Mouse (Mus musculus) layer of hippocampus, adult 11-12 months (tissue): ENCODE measurements around the gene Ift122.

Experiments used
- DNase-seq: peaks from one replicate; pipeline ENCODE4 v3.0.0; 2022; ENCODE audit warnings: low spot score

The Ift122 gene

DNA sequence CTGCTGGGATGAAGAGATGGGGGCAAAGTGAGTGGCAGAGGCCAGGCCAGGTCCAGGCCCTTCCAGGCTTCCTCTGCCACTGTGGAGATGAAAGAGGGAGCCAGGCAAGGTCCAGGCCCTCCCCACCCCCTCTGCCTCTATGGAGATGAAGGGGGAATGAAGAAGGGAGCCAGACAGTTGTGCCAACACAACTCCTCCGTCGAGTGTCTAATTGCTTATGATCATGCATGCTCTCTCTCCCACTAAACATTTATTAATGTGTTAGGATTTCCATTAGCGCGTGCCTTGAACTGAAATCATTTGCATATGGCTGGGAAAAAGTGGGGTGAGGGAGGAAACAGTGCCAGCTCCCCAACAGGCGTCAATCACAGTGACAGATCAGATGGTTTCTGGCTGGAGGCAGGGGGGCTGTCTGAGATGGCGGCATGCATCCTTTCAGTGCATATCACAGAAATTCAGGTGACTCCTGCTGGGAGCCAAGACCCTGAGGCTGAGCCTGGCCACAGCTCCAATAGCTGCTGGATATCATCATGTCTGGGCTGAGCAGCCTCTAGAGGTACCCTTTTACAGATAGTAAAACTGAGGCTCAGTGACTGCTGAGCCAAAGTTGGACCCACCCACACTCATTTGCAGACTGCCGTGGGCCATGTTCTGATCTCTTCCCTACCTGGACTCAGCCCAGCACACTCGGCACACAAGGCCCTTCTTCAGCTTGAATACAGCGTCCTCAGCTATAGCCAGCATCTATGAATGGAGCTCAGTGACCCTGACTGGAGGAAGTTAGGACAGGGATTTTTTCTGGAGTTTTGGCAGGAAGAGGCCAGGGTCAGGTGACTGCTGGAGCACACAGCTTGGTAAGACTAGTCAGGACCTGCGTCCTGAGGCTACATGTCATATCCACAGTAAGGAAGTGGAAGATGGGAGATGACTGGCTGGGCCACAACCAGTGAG lies 74.3 kb downstream of the Ift122 start:
- no peak for DNase-seq

GRCm38 (mm10) chr6:115930018-115930417 lies 76.7 kb downstream of the Ift122 start:
- DNase-seq, result no peak

GRCm38 (mm10) chr6:115931639-115932038 lies 78.4 kb downstream of the Ift122 start, which contains the start of gene Rho:
Gene Rho, plus strand, starts transcription at chr6:115931748.
- DNase-seq, result no peak

DNA sequence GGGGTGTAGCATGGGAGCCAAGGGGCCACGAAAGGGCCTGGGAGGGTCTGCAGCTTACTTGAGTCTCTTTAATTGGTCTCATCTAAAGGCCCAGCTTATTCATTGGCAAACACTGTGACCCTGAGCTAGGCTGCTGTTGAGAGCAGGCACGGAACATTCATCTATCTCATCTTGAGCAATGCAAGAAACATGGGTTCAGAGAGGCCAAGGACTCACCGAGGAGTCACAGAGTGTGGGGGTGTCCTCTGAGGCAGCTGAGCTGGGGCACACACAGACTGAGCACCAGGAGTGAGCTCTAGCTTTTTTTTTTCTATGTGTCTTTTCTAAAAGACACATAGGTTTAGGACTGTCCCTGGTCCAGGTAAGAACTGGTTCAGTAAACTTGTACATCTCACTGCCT lies 79.1 kb downstream of the Ift122 start:
- DNase-seq, result no peak

DNA sequence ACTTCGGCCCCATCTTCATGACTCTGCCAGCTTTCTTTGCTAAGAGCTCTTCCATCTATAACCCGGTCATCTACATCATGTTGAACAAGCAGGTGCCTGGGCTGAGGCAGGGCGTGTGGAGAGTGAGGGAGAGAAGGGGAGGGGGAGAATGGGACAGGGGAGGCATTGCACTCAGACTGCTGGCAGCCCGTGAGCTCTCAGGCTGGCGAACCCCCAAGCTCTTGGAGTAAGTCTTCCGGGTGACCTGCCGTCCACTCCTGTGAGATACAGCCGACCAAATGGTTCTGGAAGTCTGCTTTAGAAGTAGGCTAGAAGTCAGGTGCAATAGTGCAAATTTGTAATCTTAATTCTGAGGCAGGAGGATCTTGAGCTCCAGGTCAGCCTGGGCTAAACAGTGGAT lies 82.3 kb downstream of the Ift122 start:
- no peak for DNase-seq

GRCm38 (mm10) chr6:115938011-115938410 lies 84.7 kb downstream of the Ift122 start:
- no peak for DNase-seq

DNA sequence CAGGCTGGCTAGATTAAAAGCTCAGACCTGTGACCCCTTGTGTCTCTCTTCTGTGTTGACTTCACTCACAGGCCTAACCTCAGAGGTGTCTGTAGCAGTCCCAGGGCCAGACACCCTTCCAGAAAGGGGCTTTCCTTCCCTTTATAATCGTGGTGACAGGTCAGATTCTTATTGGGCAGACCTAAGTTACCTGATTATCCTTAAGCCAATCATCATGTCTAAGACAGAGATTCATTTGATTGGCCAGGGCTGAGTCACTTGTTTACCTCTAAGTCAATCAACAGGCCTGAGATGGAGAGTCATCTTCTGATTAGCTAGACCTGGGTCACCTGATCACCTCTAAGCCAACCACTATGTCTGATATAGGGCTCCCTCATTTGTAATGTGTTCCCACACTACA lies 85.5 kb downstream of the Ift122 start:
- DNase-seq, result no peak

DNA sequence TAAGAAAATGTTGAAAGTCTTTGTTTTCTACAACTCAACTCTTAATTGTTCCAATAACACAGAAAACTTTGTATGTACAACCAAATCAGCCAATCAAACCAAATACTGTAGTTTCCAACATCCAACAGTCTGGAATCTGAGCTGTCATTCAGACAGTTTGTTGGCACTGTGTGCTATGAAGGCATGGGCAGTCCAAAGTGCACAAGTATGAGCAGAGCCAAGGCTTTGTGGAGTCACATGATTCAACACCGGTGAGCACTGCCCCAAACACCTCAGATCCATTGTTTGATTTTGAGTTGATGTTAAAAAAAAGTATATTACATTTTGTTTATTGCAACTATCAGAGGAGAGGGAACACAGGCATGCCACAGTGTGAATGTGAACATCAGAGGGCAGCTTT lies 87.3 kb downstream of the Ift122 start:
- DNase-seq, result no peak

GRCm38 (mm10) chr6:115941128-115941527 lies 87.9 kb downstream of the Ift122 start:
- no peak for DNase-seq

DNA sequence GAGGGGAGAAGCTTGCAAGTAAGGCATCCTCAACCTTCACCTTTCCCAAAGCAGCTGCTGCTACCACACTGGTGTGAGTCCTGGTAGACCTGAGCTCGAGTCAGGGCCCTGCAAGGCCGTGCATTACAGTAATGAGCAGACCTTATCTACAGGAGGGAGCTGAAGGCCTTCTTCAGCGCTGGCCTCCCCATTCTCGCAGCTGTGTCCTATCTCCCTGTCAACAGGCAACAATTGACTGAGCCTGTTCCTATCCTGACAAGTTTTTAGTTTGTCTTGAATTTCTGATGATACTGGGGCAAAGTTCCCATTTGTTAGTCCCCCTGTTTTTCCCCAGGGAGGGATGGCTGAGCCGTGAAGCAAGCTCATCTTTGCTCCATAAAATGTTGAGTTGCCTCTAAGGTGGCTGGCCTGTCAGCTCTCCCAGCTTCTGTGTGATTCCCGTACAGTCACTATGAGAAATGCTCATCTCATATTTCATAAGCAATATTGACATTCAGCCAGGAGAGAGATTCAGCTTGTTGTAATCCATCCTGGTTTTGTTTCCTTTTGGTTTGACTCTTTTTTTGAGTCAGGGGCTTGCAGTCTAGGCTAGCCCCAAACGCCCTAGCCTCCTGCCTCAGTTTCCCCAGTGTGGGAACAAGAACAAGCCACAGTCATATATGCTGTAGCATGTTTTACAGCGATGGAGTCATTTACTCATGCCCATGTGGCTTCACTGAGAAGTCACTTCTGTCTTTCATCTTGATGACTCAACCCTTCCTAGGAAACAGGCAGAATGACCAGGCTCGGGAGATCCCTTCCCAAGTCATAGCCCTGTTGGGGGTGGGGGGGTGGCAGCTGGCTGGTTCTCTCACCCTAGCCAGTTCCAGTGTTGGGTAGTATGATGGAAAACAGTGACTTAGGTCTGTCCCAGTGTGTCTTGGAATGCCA lies 90.5 kb downstream of the Ift122 start:
- DNase-seq, result no peak

DNA sequence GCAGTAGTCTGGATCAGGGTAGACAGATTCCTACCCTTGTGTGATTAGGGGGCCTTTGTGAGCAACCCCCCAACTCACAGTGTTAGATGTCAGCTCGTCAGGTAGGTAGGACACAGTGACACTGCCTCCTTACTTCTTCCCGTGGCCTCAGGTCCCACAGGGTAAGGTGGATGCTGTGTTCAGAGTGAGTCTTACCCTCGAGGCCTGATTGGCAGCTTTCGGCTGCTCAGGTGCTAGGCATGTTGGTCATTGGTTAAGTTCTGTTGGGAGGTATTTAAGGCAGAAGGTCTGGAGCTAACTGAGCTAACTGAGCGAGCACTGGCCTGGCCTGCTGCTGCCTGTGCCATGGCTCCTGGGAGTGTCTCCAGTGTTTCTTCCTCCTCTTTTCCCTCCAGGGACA lies 91.4 kb downstream of the Ift122 start, which contains the start of gene H1foo:
H1foo (plus strand) TSS at position 301 of the 400 bp plus-strand sequence.
- DNase-seq, result no peak

GRCm38 (mm10) chr6:115945633-115946032 lies 92.4 kb downstream of the Ift122 start:
- no peak for DNase-seq

DNA sequence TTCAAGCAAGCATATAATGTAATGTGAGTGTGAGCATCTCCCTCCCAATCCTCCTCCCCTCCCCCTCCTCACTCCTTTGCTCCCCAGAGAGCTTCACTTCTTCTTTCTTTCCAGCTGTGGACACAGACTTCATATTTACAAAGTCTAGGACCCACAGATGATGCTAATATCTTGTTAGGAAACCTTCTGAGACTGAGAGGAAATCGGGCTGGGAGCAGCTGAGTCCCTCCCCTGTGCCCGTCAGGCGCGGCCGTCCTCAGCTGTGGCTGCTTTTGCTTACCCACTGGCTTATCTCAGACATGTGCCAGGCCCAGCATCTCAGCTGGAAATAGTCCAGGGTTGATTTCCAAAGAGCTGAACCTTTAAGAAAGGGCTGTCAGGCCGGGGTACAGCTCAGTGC lies 93.1 kb downstream of the Ift122 start:
- no peak for DNase-seq

- DNase-seq, result no peak
These were observed 101.3 kb downstream of the Ift122 start for GRCm38 (mm10) chr6:115954506-115955074.

DNA sequence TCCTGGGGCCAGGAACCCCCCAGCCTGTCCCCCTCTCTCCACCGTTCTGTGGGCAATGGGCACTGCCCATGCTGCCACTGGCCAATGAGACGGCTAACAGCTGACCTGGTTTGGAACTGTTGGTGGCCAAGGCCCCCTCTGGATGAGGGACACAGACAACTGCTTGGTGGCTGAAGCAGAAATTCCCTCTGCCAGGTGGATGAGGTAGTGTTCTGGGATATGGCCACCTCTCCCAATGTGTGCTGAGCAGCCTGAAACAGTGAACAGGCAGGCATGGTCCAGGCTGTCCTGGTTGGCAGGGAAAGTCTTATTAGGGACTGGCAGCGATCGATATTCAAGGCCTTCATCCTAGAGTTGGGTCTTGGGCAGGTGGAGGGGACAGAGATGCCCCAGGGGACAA lies 101.9 kb downstream of the Ift122 start:
- no peak for DNase-seq

DNA sequence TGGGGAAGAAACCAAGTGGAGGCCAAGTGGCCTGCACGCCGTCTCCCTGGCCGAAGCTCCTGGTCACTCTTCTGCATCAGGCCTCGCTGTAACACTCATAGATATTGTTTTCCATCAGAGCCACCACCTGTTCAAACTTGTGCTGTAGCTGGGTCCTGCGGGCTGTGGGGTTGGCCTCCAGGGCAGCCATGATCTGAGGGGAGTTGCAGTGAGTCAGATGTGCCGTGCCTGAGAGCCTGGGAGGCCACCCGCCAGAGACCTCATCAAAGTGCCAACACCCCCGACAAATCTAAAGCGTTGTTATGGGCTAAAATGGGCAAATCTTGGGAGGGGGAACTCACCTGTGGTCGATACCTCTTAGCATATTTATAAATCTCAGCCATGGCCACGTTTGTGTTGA lies 102.4 kb downstream of the Ift122 start:
- DNase-seq, result no peak

DNA sequence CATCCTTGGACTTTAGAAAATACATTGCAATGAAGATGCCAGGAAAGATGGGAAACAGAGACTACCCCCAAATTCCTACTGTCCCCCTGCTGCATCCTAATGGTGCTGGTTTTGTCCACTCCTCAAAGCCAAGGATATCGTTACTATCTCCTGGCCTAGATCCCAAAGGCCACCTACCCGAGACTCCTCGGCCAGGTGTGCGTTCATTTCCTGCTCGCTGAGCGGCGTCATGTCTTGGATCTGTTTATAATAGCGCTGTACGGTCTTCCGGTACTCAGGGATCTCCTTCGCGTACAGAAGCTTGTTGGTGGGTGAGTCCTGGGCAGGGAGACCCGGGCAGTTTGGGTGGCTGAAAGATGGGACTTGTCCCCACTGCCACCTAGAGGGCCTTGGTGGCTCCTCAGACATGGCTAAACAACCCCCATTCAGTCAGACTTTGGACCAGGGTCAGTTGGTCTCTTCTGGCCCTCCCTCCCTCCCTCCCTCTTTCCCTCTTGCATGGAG lies 103.2 kb downstream of the Ift122 start:
- no peak for DNase-seq

DNA sequence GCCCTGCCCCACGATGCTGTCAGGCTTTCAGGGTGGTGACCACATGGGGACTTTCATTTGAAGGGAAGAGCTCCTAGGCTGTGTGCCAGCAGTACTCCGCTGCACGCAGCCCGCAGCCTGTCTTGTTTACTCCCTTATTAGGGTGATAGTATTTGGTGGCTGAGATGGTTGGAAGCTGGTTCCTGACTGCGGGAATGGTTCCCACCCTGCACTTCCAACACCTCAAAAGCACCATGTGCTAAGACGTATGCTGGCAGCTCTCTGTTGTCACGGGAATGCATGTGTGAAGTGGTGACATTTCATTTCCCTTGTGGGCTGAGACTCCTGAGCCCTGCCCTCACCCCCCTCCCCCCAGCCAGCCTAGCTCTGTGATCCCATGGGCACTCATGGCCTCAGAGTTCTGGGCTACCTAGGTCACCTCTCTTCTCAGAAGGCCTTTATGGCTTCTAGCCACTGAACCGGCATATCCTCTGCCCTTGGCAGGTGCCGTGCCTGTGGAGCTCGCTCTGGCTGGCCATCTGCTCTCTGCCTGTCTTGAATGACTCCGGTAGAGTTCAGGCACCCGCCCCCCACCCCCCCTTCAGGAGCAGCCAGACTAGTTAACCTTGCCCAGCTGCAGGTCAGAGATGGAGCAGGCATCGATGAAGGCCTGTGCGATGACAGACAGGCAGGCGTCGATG lies 103.8 kb downstream of the Ift122 start:
- peak; percentile 33 for DNase-seq

DNA sequence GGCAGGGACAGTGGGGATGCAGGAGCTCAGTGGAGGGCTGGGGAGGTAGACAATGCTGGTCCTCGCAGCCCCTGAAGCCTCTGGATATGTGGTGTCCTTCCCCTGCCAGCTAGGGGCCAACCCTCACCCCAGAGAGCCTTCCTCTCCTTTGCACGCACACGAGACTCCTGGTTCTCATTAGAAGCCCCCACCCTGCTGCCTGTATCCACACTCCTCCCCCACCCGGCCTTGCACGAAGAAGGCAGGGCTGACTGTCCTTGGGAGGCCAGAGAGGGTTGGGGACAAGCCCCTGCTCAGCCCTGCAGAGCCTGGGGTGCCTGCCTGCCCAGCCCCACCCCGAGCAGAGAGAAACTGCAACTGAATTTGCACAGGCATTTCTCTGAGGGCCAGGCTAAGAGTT lies 104.4 kb downstream of the Ift122 start:
- no peak for DNase-seq

DNA sequence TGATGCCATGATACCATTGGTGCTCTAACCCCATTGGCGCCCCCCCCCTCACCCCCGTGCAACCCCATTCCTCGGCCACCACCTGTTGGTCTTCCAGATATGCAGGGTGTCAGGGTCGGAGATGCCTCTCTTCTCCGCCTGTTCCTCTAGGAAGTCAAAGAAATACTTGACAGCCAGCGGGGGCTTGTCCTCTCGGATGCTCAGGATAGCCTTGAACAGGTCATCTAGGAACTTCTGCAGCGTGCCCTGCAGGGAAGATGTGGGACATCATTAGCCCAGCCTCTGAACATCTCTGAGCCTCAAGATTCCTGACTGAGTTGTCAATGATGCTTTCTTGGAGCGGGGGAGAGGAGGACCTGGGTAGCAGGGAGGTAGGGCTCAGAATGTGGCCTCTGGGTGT lies 105.2 kb downstream of the Ift122 start:
- DNase-seq, result no peak

- no peak for DNase-seq
These were observed 106.0 kb downstream of the Ift122 start for GRCm38 (mm10) chr6:115959151-115959691.
